Mouse (Mus musculus) G1E (cell line): ENCODE results near the gene Bloc1s1.

Source experiments
- CTCF ChIP-seq: IDR thresholded peaks from 2 replicates; pipeline ENCODE4 v1.5.1; 2012; ENCODE audit warnings: low read depth, low read length, inconsistent platforms, mixed read lengths
- GATA1 ChIP-seq: IDR thresholded peaks from 2 replicates; pipeline ENCODE4 v1.6.1; 2012; ENCODE audit warnings: borderline replicate concordance, low read length, inconsistent platforms, mixed read lengths
- TAL1 ChIP-seq: conservative IDR thresholded peaks from 2 replicates; pipeline ENCODE4 v1.6.1; 2012; ENCODE audit warnings: low read depth, low read length, inconsistent platforms, mixed read lengths

DNA sequence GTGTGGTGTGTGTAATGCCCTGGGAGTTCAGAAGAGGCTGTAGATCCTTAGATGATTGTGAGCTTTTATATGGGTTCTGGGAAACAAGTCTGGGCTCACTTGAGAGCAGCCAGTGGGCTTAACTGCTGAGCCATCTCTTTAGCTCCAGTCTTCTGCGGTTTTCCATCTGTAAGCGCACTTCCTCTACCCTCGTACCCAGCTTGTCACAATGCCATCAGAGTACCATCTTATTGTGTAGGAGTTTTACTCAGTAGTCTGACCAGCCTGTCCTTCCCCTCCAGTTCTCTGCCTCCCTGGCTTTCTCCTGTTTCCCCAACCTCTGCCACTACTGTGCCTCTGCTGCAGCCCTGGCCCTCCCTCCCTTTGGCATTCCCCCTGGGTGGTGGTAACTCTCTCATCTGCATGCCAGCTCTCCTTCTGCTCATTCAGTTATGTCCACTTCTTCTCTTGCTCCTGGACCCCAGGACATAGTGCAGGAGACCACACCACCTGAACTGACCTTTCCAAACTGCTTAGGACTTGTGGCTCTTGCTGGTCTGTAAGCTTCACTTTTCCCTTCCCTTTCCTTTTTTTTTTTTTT lies 21.3 kb downstream of the Bloc1s1 start:
- TF ChIP-seq CTCF (no peak), GATA1 (no peak), TAL1 (no peak)
